Mouse (Mus musculus) neural tube, embryonic 14.5 days (tissue): ENCODE results near the gene Tmsb15b1. TPM values are rescaled to one million over a fixed set of nuclear protein-coding genes. Genes with fewer than 3 reads are reported as not detected.

ENCODE experiments used
- ATAC-seq: fragments of 200-750 bp; cut with Nextera tagmentation; 2 replicates; pipeline ENCODE4 v1.8.0; 2017; ENCODE audit warnings: low read depth, mild to moderate bottlenecking, moderate TSS enrichment, moderate library complexity
- H3K27ac ChIP-seq: fragments of 300-500 bp; sonication (generic); 2 replicates; pipeline ENCODE4 v1.5.1; 2014; ENCODE audit warnings: low read depth, mild to moderate bottlenecking, control low read depth, low read length, moderate library complexity, mixed read lengths
- H3K27me3 ChIP-seq: fragments of 300-500 bp; sonication (generic); 2 replicates; pipeline ENCODE4 v1.6.1; 2014; ENCODE audit warnings: low read length; ENCODE audit not compliant: control insufficient read depth, insufficient read depth
- H3K36me3 ChIP-seq: fragments of 300-500 bp; sonication (generic); 2 replicates; pipeline ENCODE4 v1.6.1; 2014; ENCODE audit warnings: low read length, mixed read lengths; ENCODE audit not compliant: control insufficient read depth, insufficient read depth
- H3K4me1 ChIP-seq: fragments of 300-500 bp; sonication (generic); 2 replicates; pipeline ENCODE4 v1.6.1; 2014; ENCODE audit warnings: low read length; ENCODE audit not compliant: control insufficient read depth, insufficient read depth
- H3K4me2 ChIP-seq: fragments of 300-500 bp; sonication (generic); 2 replicates; pipeline ENCODE4 v1.6.1; 2014; ENCODE audit warnings: mild to moderate bottlenecking, low read depth, low read length, control low read depth
- H3K4me3 ChIP-seq: fragments of 300-500 bp; sonication (generic); 2 replicates; pipeline ENCODE4 v1.5.1; 2014; ENCODE audit warnings: low read depth, low read length, control low read depth, mixed read lengths
- H3K9ac ChIP-seq: fragments of 300-500 bp; sonication (generic); replicated peaks from 2 replicates; pipeline ENCODE4 v1.6.1; 2014; ENCODE audit warnings: low read depth, mild to moderate bottlenecking, control low read depth, low read length, mixed read lengths
- H3K9me3 ChIP-seq: fragments of 300-500 bp; sonication (generic); 2 replicates; pipeline ENCODE4 v1.6.1; 2016; ENCODE audit warnings: low read length; ENCODE audit not compliant: control insufficient read depth
- WGBS: fragments of 180-500 bp; shearing (Covaris S2); extraction: QIAGEN DNeasy Blood & Tissue Kit; methylation state at CpG from one replicate; pipeline ENCODE4 v1.1.7; 2014; 5-methylcytosine and 5-hydroxymethylcytosine counted together
- polyA plus RNA-seq: library from polyadenylated mRNA; unstranded; fragments of >200 nt; fragmentation: Nextera tagmentation; extraction: Ambion mirVana; gene quantifications from 2 replicates; pipeline ENCODE4 v1.2.1, GENCODE M21; 2014

Gene Tmsb15b1
- polyA plus RNA-seq, result 40.9 and 45.1 TPM in 2 replicates

- WGBS, result 28% methylated on average over 14 of the region's 15 CpGs
- Histone ChIP-seq H3K36me3 (no peaks in the 10 kb centered on the region), H3K9me3 (no peaks in the 10 kb centered on the region), H3K27me3 (no peaks in the 10 kb centered on the region), H3K4me3 (peak within 1 kb of the TSS; percentile 39), H3K27ac (no peak within 1 kb of the TSS), H3K9ac (peak within 1 kb of the TSS; percentile 32; the same call in 1 of the 2 replicates), H3K4me1 (no peaks in the 10 kb centered on the region), H3K4me2 (peak within 1 kb of the TSS; percentile 46)
- ATAC-seq, result peak; percentile 100
Measured at GRCm38 (mm10) chrX:136976424-136977084, at the start of gene Tmsb15b1, which contains the start of gene Tmsb15l. Gene Tmsb15b1, minus strand, starts transcription at chrX:136976874. Gene Tmsb15l, minus strand, starts transcription at chrX:136976869.

GRCm38 (mm10) chrX:137019310-137019709 is 42.6 kb upstream of the Tmsb15b1 start:
- no peaks in the 10 kb centered on the region for H3K4me1 ChIP-seq
- H3K4me3 ChIP-seq, result no peak overlapping the region
- peak; percentile 60; the same call in 1 of the 2 replicates for ATAC-seq
- H3K9ac ChIP-seq, result no peak overlapping the region
- H3K27ac ChIP-seq, result no peak overlapping the region
- H3K4me2 ChIP-seq, result no peak overlapping the region
- WGBS, result 14% methylated on average over 1 of the region's 1 CpGs
- no peaks in the 10 kb centered on the region for H3K27me3 ChIP-seq
- no peaks in the 10 kb centered on the region for H3K9me3 ChIP-seq
- no peaks in the 10 kb centered on the region for H3K36me3 ChIP-seq

DNA sequence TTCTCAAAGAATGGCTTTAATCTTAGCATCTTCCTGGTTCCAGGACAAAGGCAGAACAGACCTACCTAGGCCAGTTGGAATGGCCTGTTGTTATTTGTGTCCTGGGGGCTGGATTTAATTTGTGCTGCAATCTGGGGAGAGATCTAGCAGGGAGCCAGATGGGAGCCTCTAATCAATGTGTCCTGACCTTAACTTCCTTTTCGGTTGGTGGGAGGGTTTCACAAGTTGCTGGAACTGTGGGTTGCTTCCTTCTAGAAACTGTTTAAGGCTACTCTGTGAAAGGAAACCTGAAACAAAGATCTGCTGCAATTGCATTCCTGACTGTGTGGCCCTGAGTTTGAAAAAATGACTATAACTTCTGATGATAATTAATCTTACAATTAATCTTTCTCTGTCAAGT is 41.0 kb upstream of the Tmsb15b1 start:
- no peak overlapping the region for H3K27ac ChIP-seq
- H3K4me2 ChIP-seq, result no peak overlapping the region
- no peak for ATAC-seq
- H3K36me3 ChIP-seq, result no peaks in the 10 kb centered on the region
- 71% methylated on average over 1 of the region's 1 CpGs for WGBS
- no peak overlapping the region for H3K4me3 ChIP-seq
- no peaks in the 10 kb centered on the region for H3K4me1 ChIP-seq
- H3K27me3 ChIP-seq, result no peaks in the 10 kb centered on the region
- no peak overlapping the region for H3K9ac ChIP-seq
- H3K9me3 ChIP-seq, result no peaks in the 10 kb centered on the region

GRCm38 (mm10) chrX:137015099-137015709 is 38.5 kb upstream of the Tmsb15b1 start:
- WGBS, result 50% methylated on average over 6 of the region's 6 CpGs
- no peak overlapping the region for H3K4me2 ChIP-seq
- no peaks in the 10 kb centered on the region for H3K27me3 ChIP-seq
- H3K27ac ChIP-seq, result no peak overlapping the region
- no peak overlapping the region for H3K4me3 ChIP-seq
- no peaks in the 10 kb centered on the region for H3K36me3 ChIP-seq
- H3K4me1 ChIP-seq, result no peaks in the 10 kb centered on the region
- no peak overlapping the region for H3K9ac ChIP-seq
- H3K9me3 ChIP-seq, result no peaks in the 10 kb centered on the region
- peak; percentile 77 for ATAC-seq

DNA sequence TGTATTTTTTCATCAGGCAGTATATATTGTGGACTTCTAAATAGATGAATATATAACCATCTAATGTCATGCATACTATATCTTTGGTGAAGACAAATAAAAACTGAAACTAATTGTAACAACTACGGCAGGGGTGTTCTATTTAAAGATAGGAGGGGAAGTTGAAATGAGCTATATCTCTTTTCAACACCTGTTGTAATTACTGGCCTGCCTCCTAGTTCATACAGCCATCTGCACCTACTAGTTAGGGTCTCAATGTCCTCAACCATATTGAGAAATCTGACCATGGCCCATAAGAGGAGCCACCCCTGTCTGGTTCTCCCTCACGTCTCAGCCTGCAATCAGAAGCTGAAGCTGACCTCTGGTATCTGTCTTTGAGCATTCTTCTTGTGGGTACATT is 19.6 kb upstream of the Tmsb15b1 start:
- ATAC-seq, result no peak
- Histone ChIP-seq H3K9ac (no peak overlapping the region), H3K27ac (no peak overlapping the region), H3K4me1 (no peaks in the 10 kb centered on the region), H3K4me2 (no peak overlapping the region), H3K27me3 (no peaks in the 10 kb centered on the region), H3K4me3 (no peak overlapping the region), H3K9me3 (no peaks in the 10 kb centered on the region), H3K36me3 (no peaks in the 10 kb centered on the region)
- WGBS, result 69% methylated on average over 2 of the region's 2 CpGs

DNA sequence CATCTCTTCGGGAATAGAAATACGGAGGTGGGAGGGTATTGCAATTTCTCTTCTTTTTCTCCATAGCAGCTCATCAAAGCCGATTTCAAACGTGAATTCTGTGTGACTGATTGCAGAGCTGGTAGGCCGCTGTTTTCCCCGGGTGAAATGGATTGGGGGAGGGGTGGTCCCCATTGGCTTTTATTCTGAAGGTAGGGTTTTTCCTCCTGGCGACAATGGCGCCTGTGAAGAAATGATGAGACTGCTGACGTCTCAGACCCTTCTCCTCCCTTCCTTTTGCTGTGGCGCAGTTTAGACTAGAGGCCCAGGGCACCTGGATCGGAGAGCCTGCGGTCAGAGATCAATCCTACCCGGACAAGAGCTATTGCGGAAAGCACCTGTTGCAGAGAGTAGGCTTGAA is 17.0 kb upstream of the Tmsb15b1 start:
- Histone ChIP-seq H3K4me1 (no peaks in the 10 kb centered on the region), H3K27me3 (no peaks in the 10 kb centered on the region), H3K36me3 (no peaks in the 10 kb centered on the region), H3K4me2 (peak overlapping the region; percentile 58), H3K9me3 (no peaks in the 10 kb centered on the region), H3K9ac (peak overlapping the region; percentile 65), H3K4me3 (peak overlapping the region; percentile 46), H3K27ac (peak overlapping the region; percentile 86)
- ATAC-seq, result no peak
- 26% methylated on average over 14 of the region's 14 CpGs for WGBS

GRCm38 (mm10) chrX:136992978-136993547 is 16.4 kb upstream of the Tmsb15b1 start, which contains the start of gene Zcchc18:
Gene Zcchc18, plus strand, starts transcription at chrX:136993155.
- no peaks in the 10 kb centered on the region for H3K9me3 ChIP-seq
- peak within 1 kb of the TSS; percentile 58 for H3K4me2 ChIP-seq
- peak within 1 kb of the TSS; percentile 65 for H3K9ac ChIP-seq
- H3K4me1 ChIP-seq, result no peaks in the 10 kb centered on the region
- H3K27ac ChIP-seq, result peak within 1 kb of the TSS; percentile 86
- H3K27me3 ChIP-seq, result no peaks in the 10 kb centered on the region
- peak; percentile 98 for ATAC-seq
- WGBS, result 14% methylated on average over 26 of the region's 26 CpGs
- peak within 1 kb of the TSS; percentile 46 for H3K4me3 ChIP-seq
- no peaks in the 10 kb centered on the region for H3K36me3 ChIP-seq

DNA sequence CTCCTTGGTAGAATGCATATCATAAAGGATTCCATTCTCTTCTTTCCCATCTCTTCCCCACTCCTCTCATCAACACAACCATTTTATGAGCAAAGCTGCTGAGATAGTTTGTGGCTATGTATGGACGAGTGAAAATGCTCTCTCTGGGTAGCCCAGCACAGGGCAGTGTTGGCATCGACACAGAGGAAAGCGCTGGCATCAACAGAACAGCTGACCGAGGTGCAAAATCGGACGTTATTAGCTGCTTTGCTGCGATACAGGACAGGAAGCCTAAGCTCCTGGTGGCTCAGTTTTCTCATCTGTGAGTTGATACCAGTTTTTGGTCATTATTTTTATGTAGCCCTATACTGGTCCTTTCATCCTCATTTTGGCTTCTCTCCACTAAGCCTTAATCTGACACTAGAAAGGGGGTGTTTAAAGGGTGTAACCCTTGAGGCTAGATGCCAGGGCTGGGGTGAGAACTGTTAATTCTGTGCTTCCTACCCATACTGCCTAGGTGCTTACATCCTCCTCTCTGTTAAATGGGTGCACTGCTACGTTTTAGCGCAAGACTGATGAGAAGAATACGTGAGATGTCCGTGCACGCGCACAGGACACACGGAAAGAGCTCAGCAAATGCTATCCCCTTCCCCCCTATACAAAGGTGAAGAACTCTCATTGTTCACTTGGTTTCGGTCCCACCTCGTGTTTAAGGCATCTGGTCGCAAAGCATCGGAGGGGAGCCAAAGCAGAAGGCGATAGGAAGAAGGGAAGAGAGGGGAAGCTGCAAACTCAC is 15.7 kb upstream of the Tmsb15b1 start:
- Histone ChIP-seq H3K27me3 (no peaks in the 10 kb centered on the region), H3K9ac (peak overlapping the region; percentile 65), H3K27ac (peak overlapping the region; percentile 86), H3K4me2 (peak overlapping the region; percentile 58), H3K4me1 (no peaks in the 10 kb centered on the region), H3K4me3 (peak overlapping the region; percentile 46), H3K9me3 (no peaks in the 10 kb centered on the region), H3K36me3 (no peaks in the 10 kb centered on the region)
- 21% methylated on average over 19 of the region's 19 CpGs for WGBS
- peak; percentile 66 for ATAC-seq
